8 mouse cellular contexts compared by ENCODE assay signal in the genomic region with DNA sequence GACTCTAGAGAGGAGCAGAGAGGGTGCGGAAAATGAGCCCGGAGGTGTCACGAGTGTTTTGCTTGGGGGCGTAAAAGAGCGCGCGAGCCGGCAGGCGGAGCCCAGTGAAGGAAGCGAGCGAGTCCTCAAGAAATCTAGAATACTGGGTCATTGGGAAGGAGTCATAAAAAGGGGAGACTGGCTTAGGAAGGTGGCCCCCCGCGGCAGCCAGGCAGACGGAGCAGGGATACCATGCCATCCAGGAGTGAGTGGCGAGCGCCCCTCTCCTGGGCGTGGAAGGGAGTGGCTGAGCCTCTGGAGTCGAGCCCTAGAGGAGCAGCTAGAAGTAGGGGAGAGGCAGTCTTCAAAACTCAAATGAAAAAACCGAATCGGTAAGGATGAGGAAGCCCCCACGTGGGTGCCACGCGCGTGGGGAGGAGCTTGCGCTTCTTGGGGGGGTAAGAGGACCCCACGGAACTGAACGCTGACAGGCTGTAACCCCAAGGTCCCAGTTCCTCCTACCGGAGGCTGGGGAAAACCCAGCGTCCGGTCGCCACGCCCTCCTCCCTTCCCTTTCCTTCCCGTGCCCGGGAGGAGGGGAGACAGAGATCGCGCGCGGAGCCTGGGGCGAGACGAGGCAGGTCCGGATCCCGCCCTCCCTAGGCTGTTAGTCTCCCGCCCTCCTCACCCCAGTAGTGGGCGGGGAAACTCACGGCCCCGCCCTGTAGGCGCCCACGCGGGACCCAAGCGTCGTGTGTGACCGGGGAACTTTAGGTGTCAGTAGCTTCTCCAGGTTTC. TPM values are rescaled to one million over a fixed set of nuclear protein-coding genes. Genes with fewer than 3 reads are reported as not detected.
DNase-seq lines count a peak whose midpoint lies in the region; ATAC-seq and TF ChIP-seq lines count a peak whose summit lies in the region.

No protein-coding gene starts in this region.

- no peaks in the 10 kb centered on the region for H3K79me2 ChIP-seq in liver, adult 2 months (ENCODE audit: control insufficient read depth, insufficient read depth, low read length)

- peaks cover 4% of the 10 kb centered on the region; the same call in 1 of the 2 replicates for H3K36me3 ChIP-seq in forebrain, embryonic 13.5 days (ENCODE audit: poor library complexity, severe bottlenecking)
- H3K36me3 ChIP-seq in hindbrain, embryonic 12.5 days: no peaks in the 10 kb centered on the region
- no peaks in the 10 kb centered on the region for H3K36me3 ChIP-seq in liver, adult 2 months (ENCODE audit: control insufficient read depth, insufficient read depth, low read length)

- no peak overlapping the region for H3K27ac ChIP-seq in forebrain, embryonic 13.5 days
- H3K27ac ChIP-seq in hindbrain, embryonic 12.5 days: no peak overlapping the region
- peak overlapping the region; percentile 39 for H3K27ac ChIP-seq in liver, adult 2 months (replicated peaks; ENCODE audit: insufficient read depth, low read depth, low read length)

- H3K9ac ChIP-seq in forebrain, embryonic 13.5 days: peak overlapping the region; percentile 38
- peak overlapping the region; percentile 43 for H3K9ac ChIP-seq in hindbrain, embryonic 12.5 days
- H3K9ac ChIP-seq in liver, adult 2 months (ENCODE audit: low read depth, low read length): peak overlapping the region; percentile 61

- TF ChIP-seq POLR2A in liver, adult 2 months (IDR thresholded peaks at IDR 0.05; ENCODE audit: extremely low read depth, insufficient read depth, low read length): no peak

- H3K4me2 ChIP-seq in forebrain, embryonic 13.5 days: peak overlapping the region; percentile 66
- H3K4me2 ChIP-seq in hindbrain, embryonic 12.5 days (replicated peaks): peak overlapping the region; percentile 55

- H3K9me3 ChIP-seq in forebrain, embryonic 13.5 days (replicated peaks): no peaks in the 10 kb centered on the region
- H3K9me3 ChIP-seq in hindbrain, embryonic 12.5 days (replicated peaks): no peaks in the 10 kb centered on the region

- TF ChIP-seq CTCF in liver, adult 2 months (IDR thresholded peaks at IDR 0.05; ENCODE audit: low read depth, low read length): no peak

- peak overlapping the region; percentile 45 for H3K4me3 ChIP-seq in forebrain, embryonic 13.5 days
- H3K4me3 ChIP-seq in hindbrain, embryonic 12.5 days: peak overlapping the region; percentile 41
- peak overlapping the region; percentile 61 for H3K4me3 ChIP-seq in liver, adult 2 months (ENCODE audit: insufficient read depth, low read depth, low read length)

- peaks cover 35% of the 10 kb centered on the region for H3K4me1 ChIP-seq in forebrain, embryonic 13.5 days
- H3K4me1 ChIP-seq in hindbrain, embryonic 12.5 days: peaks cover 35% of the 10 kb centered on the region
- no peaks in the 10 kb centered on the region for H3K4me1 ChIP-seq in liver, adult 2 months (ENCODE audit: control insufficient read depth, insufficient read depth, low read length)

- DNase-seq in CD4-positive, CD25-positive, alpha-beta regulatory T cell, adult 2 months (ENCODE audit: low read depth, low spot score): peak; percentile 92
- peak; percentile 76 for DNase-seq in adrenal gland, adult 8-10 months
- peak; percentile 44 for DNase-seq in liver, adult 2 months (ENCODE audit: extremely low read depth, low read depth, low spot score)
- peak; percentile 84 for DNase-seq in thymus, postnatal 0 days (ENCODE audit: low spot score)
- DNase-seq in layer of hippocampus, postnatal 25 days (ENCODE audit: extremely low spot score in 1 of 2, low spot score in 1 of 2): no peak

- no peak for ATAC-seq in forebrain, embryonic 13.5 days
- no peak for ATAC-seq in hindbrain, embryonic 12.5 days (ENCODE audit: low FRiP score)
- peak; percentile 75 for ATAC-seq in monocyte, adult 5-6 weeks (replicated peaks; ENCODE audit: insufficient number of reproducible peaks, low FRiP score, low TSS enrichment, poor library complexity, severe bottlenecking)

- under 1% methylated on average over 46 of the region's 52 CpGs for WGBS in forebrain, embryonic 13.5 days
- WGBS in hindbrain, embryonic 12.5 days: 2% methylated on average over 48 of the region's 52 CpGs
- WGBS in liver, adult 2 months: 3% methylated on average over 45 of the region's 52 CpGs

- peaks cover 77% of the 10 kb centered on the region for H3K27me3 ChIP-seq in forebrain, embryonic 13.5 days
- peaks cover 77% of the 10 kb centered on the region for H3K27me3 ChIP-seq in hindbrain, embryonic 12.5 days
- peaks cover 6% of the 10 kb centered on the region; the same call in 1 of the 2 replicates for H3K27me3 ChIP-seq in liver, adult 2 months (ENCODE audit: control insufficient read depth, insufficient read depth, low read length)

RNA-seq across cellular contexts. Expression of a gene that starts 2.2 kb away (rescaled TPM):
- total RNA-seq in adrenal gland, adult 8-10 months (2022): 10 to 100 TPM; 23.8 to 41.1 (median 32.4) TPM
- polyA plus RNA-seq in forebrain, embryonic 13.5 days (2015; fragmentation: Nextera tagmentation; extraction: Ambion mirVana): 0.34 and 0.52 TPM in 2 replicates
- polyA plus RNA-seq in hindbrain, embryonic 12.5 days (2016; fragmentation: Nextera tagmentation; extraction: Ambion mirVana): 1.6 and 1.8 TPM in 2 replicates
- 1.8 and 5.6 TPM in 2 replicates for total RNA-seq in liver, adult 2 months (2014; rRNA removed)
- 4.8 and 6.8 TPM in 2 replicates for polyA plus RNA-seq in liver, adult 2 months (2012; rRNA removed)
- total RNA-seq in monocyte, adult 5-6 weeks (2017): 59.4 to 115 TPM (median 71.4 TPM) in 3 replicates
- polyA plus RNA-seq in thymus, postnatal 0 days (2015; fragmentation: Nextera tagmentation; extraction: Ambion mirVana): 8.5 and 11.6 TPM in 2 replicates
- total RNA-seq in layer of hippocampus, postnatal 25 days (2021): 1 to 10 TPM; 7.0 to 8.6 TPM

RNA-seq across cellular contexts. Expression of a gene that starts 8.4 kb away (rescaled TPM):
- 10 to 100 TPM; 17.7 to 27.0 (median 21.4) TPM for total RNA-seq in adrenal gland, adult 8-10 months (2022)
- 40.2 and 48.4 TPM in 2 replicates for polyA plus RNA-seq in forebrain, embryonic 13.5 days (2015; fragmentation: Nextera tagmentation; extraction: Ambion mirVana)
- 25.9 and 30.8 TPM in 2 replicates for polyA plus RNA-seq in hindbrain, embryonic 12.5 days (2016; fragmentation: Nextera tagmentation; extraction: Ambion mirVana)
- 4.2 and 6.8 TPM in 2 replicates for total RNA-seq in liver, adult 2 months (2014; rRNA removed)
- 21.0 and 22.5 TPM in 2 replicates for polyA plus RNA-seq in liver, adult 2 months (2012; rRNA removed)
- 29.3 to 50.4 TPM (median 44.2 TPM) in 3 replicates for total RNA-seq in monocyte, adult 5-6 weeks (2017)
- polyA plus RNA-seq in thymus, postnatal 0 days (2015; fragmentation: Nextera tagmentation; extraction: Ambion mirVana): 67.9 and 68.3 TPM in 2 replicates
- 10 to 100 TPM; 25.2 to 25.7 TPM for total RNA-seq in layer of hippocampus, postnatal 25 days (2021)

RNA-seq across cellular contexts. Expression of a gene that starts 14.0 kb away (rescaled TPM):
- total RNA-seq in adrenal gland, adult 8-10 months (2022): under 1 TPM in 1 of 4 experiments, not detected in 3; 0.77 TPM
- polyA plus RNA-seq in forebrain, embryonic 13.5 days (2015; fragmentation: Nextera tagmentation; extraction: Ambion mirVana): 5.2 and 7.5 TPM in 2 replicates
- polyA plus RNA-seq in hindbrain, embryonic 12.5 days (2016; fragmentation: Nextera tagmentation; extraction: Ambion mirVana): 3.5 and 4.6 TPM in 2 replicates
- total RNA-seq in liver, adult 2 months (2014; rRNA removed): not detected in 2 replicates
- not detected in 2 replicates for polyA plus RNA-seq in liver, adult 2 months (2012; rRNA removed)
- 0.29 to 1.2 TPM (median 0.96 TPM) in 3 replicates for total RNA-seq in monocyte, adult 5-6 weeks (2017)
- polyA plus RNA-seq in thymus, postnatal 0 days (2015; fragmentation: Nextera tagmentation; extraction: Ambion mirVana): 4.0 and 6.3 TPM in 2 replicates
- total RNA-seq in layer of hippocampus, postnatal 25 days (2021): 10 to 100 TPM; 12.7 to 16.5 TPM

RNA-seq across cellular contexts. Expression of a gene that starts 29.9 kb away (rescaled TPM):
- 10 to 100 TPM; 51.3 to 63.7 (median 56.9) TPM for total RNA-seq in adrenal gland, adult 8-10 months (2022)
- 26.4 and 27.9 TPM in 2 replicates for polyA plus RNA-seq in forebrain, embryonic 13.5 days (2015; fragmentation: Nextera tagmentation; extraction: Ambion mirVana)
- polyA plus RNA-seq in hindbrain, embryonic 12.5 days (2016; fragmentation: Nextera tagmentation; extraction: Ambion mirVana): 32.8 and 36.0 TPM in 2 replicates
- total RNA-seq in liver, adult 2 months (2014; rRNA removed): 6.8 and 10.7 TPM in 2 replicates
- 34.1 and 38.4 TPM in 2 replicates for polyA plus RNA-seq in liver, adult 2 months (2012; rRNA removed)
- total RNA-seq in monocyte, adult 5-6 weeks (2017): 33.9 to 38.4 TPM (median 36.5 TPM) in 3 replicates
- polyA plus RNA-seq in thymus, postnatal 0 days (2015; fragmentation: Nextera tagmentation; extraction: Ambion mirVana): 16.2 and 22.4 TPM in 2 replicates
- total RNA-seq in layer of hippocampus, postnatal 25 days (2021): 10 to 100 TPM; 54.6 to 58.5 TPM

RNA-seq across cellular contexts. Expression of a gene that starts 30.0 kb away (rescaled TPM):
- total RNA-seq in adrenal gland, adult 8-10 months (2022): 10 to 100 TPM; 42.0 to 62.6 (median 51.4) TPM
- polyA plus RNA-seq in forebrain, embryonic 13.5 days (2015; fragmentation: Nextera tagmentation; extraction: Ambion mirVana): 54.0 and 55.2 TPM in 2 replicates
- polyA plus RNA-seq in hindbrain, embryonic 12.5 days (2016; fragmentation: Nextera tagmentation; extraction: Ambion mirVana): 46.8 and 50.0 TPM in 2 replicates
- 30.4 and 32.1 TPM in 2 replicates for total RNA-seq in liver, adult 2 months (2014; rRNA removed)
- polyA plus RNA-seq in liver, adult 2 months (2012; rRNA removed): 70.3 and 75.1 TPM in 2 replicates
- total RNA-seq in monocyte, adult 5-6 weeks (2017): 20.9 to 26.6 TPM (median 23.0 TPM) in 3 replicates
- 146 and 147 TPM in 2 replicates for polyA plus RNA-seq in thymus, postnatal 0 days (2015; fragmentation: Nextera tagmentation; extraction: Ambion mirVana)
- total RNA-seq in layer of hippocampus, postnatal 25 days (2021): 10 to 100 TPM; 26.4 to 30.5 TPM

Comparison
In these comparisons a context has a peak if more than half of its experiments do, and no peak if none do; other contexts are left out.
1. DNase-seq: peak in CD4-positive, CD25-positive, alpha-beta regulatory T cell, adult 2 months (single experiment), adrenal gland, adult 8-10 months (single experiment), liver, adult 2 months (single experiment) and thymus, postnatal 0 days (single experiment); none in layer of hippocampus, postnatal 25 days (0 of 2).
2. Peak in every context shown above with its lines, with median percentiles within 50 percentile points of each other: H3K4me3 ChIP-seq and H3K9ac ChIP-seq.